Mouse (Mus musculus) erythroblast, embryonic 14.5 days (primary cell): ENCODE measurements at regions not wholly inside any gene's neighbourhood (a gene's known extent, or its start where the extent isn't known, plus 50 kb on each side); places are given as distances from the start of the nearest gene placed in this dataset.

ENCODE experiments used
- H3K27me3 ChIP-seq: 2 replicates; pipeline ENCODE4 v1.6.1; 2012; ENCODE audit warnings: inconsistent platforms; ENCODE audit not compliant: control insufficient read depth
- H3K36me3 ChIP-seq: 2 replicates; pipeline ENCODE4 v1.6.1; 2012; ENCODE audit warnings: mild to moderate bottlenecking, inconsistent platforms; ENCODE audit not compliant: control insufficient read depth
- H3K4me1 ChIP-seq: 2 replicates; pipeline ENCODE4 v1.6.1; 2012; ENCODE audit warnings: inconsistent platforms; ENCODE audit not compliant: control insufficient read depth
- H3K4me3 ChIP-seq: replicated peaks from 2 replicates; pipeline ENCODE3; 2012; ENCODE audit warnings: moderate library complexity, mild to moderate bottlenecking, inconsistent platforms
- H3K9me3 ChIP-seq: 2 replicates; pipeline ENCODE4 v1.6.1; 2012; ENCODE audit warnings: low read length, inconsistent platforms, mixed read lengths; ENCODE audit not compliant: control insufficient read depth
- GATA1 ChIP-seq: IDR thresholded peaks from 2 replicates; pipeline ENCODE4 v1.6.1; 2012; ENCODE audit warnings: low read length, inconsistent platforms, mixed read lengths
- TAL1 ChIP-seq: IDR thresholded peaks from 3 replicates; pipeline ENCODE4 v1.6.1; 2012; ENCODE audit warnings: low read length, inconsistent platforms, mixed read lengths

GRCm38 (mm10) chr16:77238358-77239175 is 225.1 kb downstream of the Usp25 start:
- Histone ChIP-seq H3K9me3 (no peaks in the 10 kb centered on the region), H3K4me1 (no peaks in the 10 kb centered on the region), H3K4me3 (no peak overlapping the region), H3K27me3 (no peaks in the 10 kb centered on the region), H3K36me3 (no peaks in the 10 kb centered on the region)
- TF ChIP-seq TAL1 (no peak), GATA1 (no peak)

GRCm38 (mm10) chr16:77237631-77238357 is 224.3 kb downstream of the Usp25 start:
- no peaks in the 10 kb centered on the region for H3K9me3 ChIP-seq
- no peak overlapping the region for H3K4me3 ChIP-seq
- TF ChIP-seq GATA1 (no peak), TAL1 (no peak)
- no peaks in the 10 kb centered on the region for H3K36me3 ChIP-seq
- H3K27me3 ChIP-seq: no peaks in the 10 kb centered on the region
- no peaks in the 10 kb centered on the region for H3K4me1 ChIP-seq

- no peaks in the 10 kb centered on the region for H3K4me1 ChIP-seq
- no peaks in the 10 kb centered on the region for H3K9me3 ChIP-seq
- no peaks in the 10 kb centered on the region for H3K36me3 ChIP-seq
- no peak overlapping the region for H3K4me3 ChIP-seq
- no peaks in the 10 kb centered on the region for H3K27me3 ChIP-seq
- TF ChIP-seq GATA1: no peak
- no peak for TF ChIP-seq TAL1
Measured at GRCm38 (mm10) chr16:77237272-77237603, 223.7 kb downstream of the Usp25 start.

- no peaks in the 10 kb centered on the region for H3K4me1 ChIP-seq
- no peak overlapping the region for H3K4me3 ChIP-seq
- H3K27me3 ChIP-seq: no peaks in the 10 kb centered on the region
- TF ChIP-seq GATA1 (no peak), TAL1 (no peak)
- no peaks in the 10 kb centered on the region for H3K9me3 ChIP-seq
- no peaks in the 10 kb centered on the region for H3K36me3 ChIP-seq
Measured at GRCm38 (mm10) chr16:77236509-77237271, 223.2 kb downstream of the Usp25 start.

GRCm38 (mm10) chr16:77236021-77236420 is 222.5 kb downstream of the Usp25 start:
- Histone ChIP-seq H3K36me3 (no peaks in the 10 kb centered on the region), H3K4me1 (no peaks in the 10 kb centered on the region), H3K9me3 (no peaks in the 10 kb centered on the region), H3K4me3 (no peak overlapping the region), H3K27me3 (no peaks in the 10 kb centered on the region)
- TF ChIP-seq TAL1: no peak
- TF ChIP-seq GATA1: no peak

- H3K4me1 ChIP-seq: no peaks in the 10 kb centered on the region
- H3K4me3 ChIP-seq: no peak overlapping the region
- no peak for TF ChIP-seq GATA1
- TF ChIP-seq TAL1: no peak
- H3K9me3 ChIP-seq: no peaks in the 10 kb centered on the region
- no peaks in the 10 kb centered on the region for H3K27me3 ChIP-seq
- H3K36me3 ChIP-seq: no peaks in the 10 kb centered on the region
Measured at GRCm38 (mm10) chr16:77235449-77235848, 221.9 kb downstream of the Usp25 start.
